Mouse (Mus musculus) liver, embryonic 11.5 days (tissue): Measurements from ENCODE around the gene Cadm1. TPM values are rescaled to one million over a fixed set of nuclear protein-coding genes. Genes with fewer than 3 reads are reported as not detected.

Experiments
- ATAC-seq: fragments of 200-750 bp; cut with Nextera tagmentation; replicated peaks from 2 replicates; pipeline ENCODE4 v1.8.0; 2017; ENCODE audit warnings: moderate number of reproducible peaks, mild to moderate bottlenecking, moderate TSS enrichment, moderate library complexity; ENCODE audit not compliant: low FRiP score
- DNase-seq: peaks from one replicate; pipeline ENCODE4 v3.0.0-alpha.2; 2017; ENCODE audit warnings: low spot score
- H3K27ac ChIP-seq: fragments of 300-500 bp; sonication (generic); 2 replicates; pipeline ENCODE4 v1.5.1; 2014; ENCODE audit warnings: mild to moderate bottlenecking, low read depth, low read length, control low read depth
- H3K27me3 ChIP-seq: fragments of 300-500 bp; sonication (generic); replicated peaks from 2 replicates; pipeline ENCODE4 v1.6.1; 2014; ENCODE audit warnings: low read length, mixed read lengths; ENCODE audit not compliant: control insufficient read depth, insufficient read depth
- H3K36me3 ChIP-seq: fragments of 300-500 bp; sonication (generic); 2 replicates; pipeline ENCODE4 v1.6.1; 2014; ENCODE audit warnings: mild to moderate bottlenecking, low read length, moderate library complexity, mixed read lengths; ENCODE audit not compliant: control insufficient read depth, insufficient read depth
- H3K4me1 ChIP-seq: fragments of 300-500 bp; sonication (generic); replicated peaks from 2 replicates; pipeline ENCODE4 v1.6.1; 2014; ENCODE audit warnings: low read length, mixed read lengths; ENCODE audit not compliant: control insufficient read depth, insufficient read depth
- H3K4me2 ChIP-seq: fragments of 300-500 bp; sonication (generic); 2 replicates; pipeline ENCODE4 v1.6.1; 2014; ENCODE audit warnings: mild to moderate bottlenecking, control low read depth, moderate library complexity
- H3K4me3 ChIP-seq: fragments of 300-500 bp; sonication (generic); 2 replicates; pipeline ENCODE4 v1.5.1; 2014; ENCODE audit warnings: low read depth, low read length, control low read depth
- H3K9ac ChIP-seq: fragments of 300-500 bp; sonication (generic); 2 replicates; pipeline ENCODE4 v1.6.1; 2014; ENCODE audit warnings: low read depth, low read length, control low read depth
- H3K9me3 ChIP-seq: fragments of 300-500 bp; sonication (generic); 2 replicates; pipeline ENCODE4 v1.6.1; 2016; ENCODE audit warnings: low read length, inconsistent platforms, mixed read lengths; ENCODE audit not compliant: control insufficient read depth
- WGBS: fragments of 180-500 bp; shearing (Covaris S2); extraction: QIAGEN DNeasy Blood & Tissue Kit; methylation state at CpG from one replicate; pipeline ENCODE4 v1.1.7; 2014; 5-methylcytosine and 5-hydroxymethylcytosine counted together
- polyA plus RNA-seq: library from polyadenylated mRNA; unstranded; fragments of >200 nt; fragmentation: Nextera tagmentation; extraction: Ambion mirVana; gene quantifications from 2 replicates; pipeline ENCODE4 v1.2.1, GENCODE M21; 2014

The Cadm1 gene
- polyA plus RNA-seq, 1 experiment from 2014 or later, result 27.6 TPM

DNA sequence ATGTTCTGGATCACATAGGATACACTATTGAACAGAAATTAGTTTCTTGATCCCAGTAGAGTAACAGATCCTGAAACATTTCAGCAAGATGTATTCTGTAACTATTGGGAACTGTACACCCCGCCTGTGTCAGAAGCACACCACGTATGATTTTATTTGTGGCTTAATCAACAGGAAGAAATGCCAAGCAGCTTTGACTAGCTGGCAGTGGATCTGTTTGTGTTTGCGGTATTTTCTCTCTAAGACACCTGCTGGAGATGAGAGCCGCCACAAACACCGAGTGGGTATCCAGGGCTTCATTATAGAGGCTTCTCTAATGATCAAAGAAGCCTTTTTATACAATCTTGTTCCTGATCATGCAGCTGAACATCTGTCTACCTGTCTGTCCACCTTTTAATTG lies 204.9 kb downstream of the Cadm1 start:
- 92% methylated on average over 5 of the region's 5 CpGs for WGBS
- no peak overlapping the region for H3K4me3 ChIP-seq
- ATAC-seq, result no peak

DNA sequence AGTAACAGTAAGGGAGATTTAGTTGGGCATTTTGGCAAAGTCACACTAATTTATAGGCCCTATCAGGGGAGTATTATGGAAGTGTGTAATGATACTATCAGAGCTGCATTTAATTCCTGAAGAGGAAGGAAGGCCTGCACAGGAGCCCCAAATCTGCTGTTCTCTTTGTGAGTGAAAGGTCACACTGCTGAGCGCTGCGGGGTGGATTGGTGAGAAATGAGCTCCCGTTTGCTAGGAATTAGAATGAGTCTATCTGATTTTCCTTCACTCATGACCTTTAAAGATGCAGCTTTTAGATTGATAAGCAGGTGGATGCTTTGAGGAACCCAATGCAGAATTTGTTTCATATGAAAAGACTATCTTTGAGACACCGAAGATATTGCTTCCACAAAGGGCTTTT lies 208.8 kb downstream of the Cadm1 start:
- H3K27me3 ChIP-seq, result no peaks in the 10 kb centered on the region
- WGBS, result 52% methylated on average over 4 of the region's 4 CpGs
- no peak overlapping the region for H3K4me2 ChIP-seq
- no peak overlapping the region for H3K27ac ChIP-seq
- no peaks in the 10 kb centered on the region for H3K9me3 ChIP-seq
- ATAC-seq (no peak), DNase-seq (no peak)
- H3K4me1 ChIP-seq, result no peaks in the 10 kb centered on the region; the same call in 1 of the 2 replicates
- H3K36me3 ChIP-seq, result no peaks in the 10 kb centered on the region
- H3K4me3 ChIP-seq, result no peak overlapping the region
- no peak overlapping the region for H3K9ac ChIP-seq

More for the DNA sequence above, 204.9 kb downstream of the Cadm1 start:
- Histone ChIP-seq H3K4me1 (no peaks in the 10 kb centered on the region; the same call in 1 of the 2 replicates), H3K4me2 (no peak overlapping the region), H3K27me3 (no peaks in the 10 kb centered on the region), H3K9ac (no peak overlapping the region), H3K36me3 (no peaks in the 10 kb centered on the region), H3K27ac (no peak overlapping the region), H3K9me3 (no peaks in the 10 kb centered on the region)
- no peak for DNase-seq

DNA sequence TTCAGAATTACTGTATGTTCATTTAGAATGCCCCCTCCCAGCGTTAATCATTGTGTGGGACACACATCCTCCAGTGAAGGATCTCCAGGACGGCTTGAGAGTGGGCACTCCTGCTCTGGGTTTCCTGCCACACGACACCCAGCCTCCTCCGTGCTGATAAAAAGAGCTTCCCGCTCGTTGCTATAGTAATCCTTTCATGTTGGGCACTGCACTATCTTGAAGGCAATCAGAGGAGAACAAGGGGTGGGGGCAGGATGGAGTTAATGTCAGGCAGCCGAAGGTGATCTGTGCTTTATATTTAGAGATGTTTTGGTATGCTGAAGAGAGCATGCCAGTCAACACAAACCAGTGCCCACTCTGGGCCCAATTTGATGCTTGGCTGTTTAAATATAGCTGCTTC lies 209.3 kb downstream of the Cadm1 start:
- H3K27ac ChIP-seq, result no peak overlapping the region
- ATAC-seq (no peak), DNase-seq (no peak)
- no peak overlapping the region for H3K4me2 ChIP-seq
- H3K4me3 ChIP-seq, result no peak overlapping the region
- H3K9ac ChIP-seq, result no peak overlapping the region
- H3K4me1 ChIP-seq, result no peaks in the 10 kb centered on the region; the same call in 1 of the 2 replicates
- 9% methylated on average over 7 of the region's 7 CpGs for WGBS
- H3K9me3 ChIP-seq, result no peaks in the 10 kb centered on the region
- no peaks in the 10 kb centered on the region for H3K36me3 ChIP-seq
- no peaks in the 10 kb centered on the region for H3K27me3 ChIP-seq

DNA sequence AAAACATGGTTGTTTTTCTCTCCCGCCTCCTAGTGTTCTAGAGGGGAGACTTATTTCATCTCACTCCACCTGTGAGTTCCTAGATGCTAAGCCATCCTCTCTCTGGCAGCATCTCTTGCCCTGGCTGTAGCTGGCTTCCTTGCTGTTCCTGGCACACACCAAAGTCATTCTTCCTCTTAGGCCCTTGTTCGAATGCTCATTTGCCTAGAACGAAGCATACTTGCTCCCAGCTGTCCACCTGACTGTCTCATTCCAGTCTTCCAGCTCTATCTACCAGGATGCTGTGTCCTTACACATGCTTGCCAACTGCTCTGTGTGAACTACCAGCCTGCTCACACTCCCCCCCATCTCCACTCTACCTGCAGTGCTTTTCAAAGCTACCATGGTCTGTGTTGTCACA lies 211.8 kb downstream of the Cadm1 start:
- Histone ChIP-seq H3K27me3 (no peaks in the 10 kb centered on the region), H3K4me1 (no peaks in the 10 kb centered on the region; the same call in 1 of the 2 replicates), H3K36me3 (no peaks in the 10 kb centered on the region), H3K4me2 (no peak overlapping the region), H3K27ac (no peak overlapping the region), H3K9me3 (no peaks in the 10 kb centered on the region), H3K4me3 (no peak overlapping the region), H3K9ac (no peak overlapping the region)
- WGBS, result 85% methylated on average over 3 of the region's 3 CpGs
- no peak for ATAC-seq
- no peak for DNase-seq

DNA sequence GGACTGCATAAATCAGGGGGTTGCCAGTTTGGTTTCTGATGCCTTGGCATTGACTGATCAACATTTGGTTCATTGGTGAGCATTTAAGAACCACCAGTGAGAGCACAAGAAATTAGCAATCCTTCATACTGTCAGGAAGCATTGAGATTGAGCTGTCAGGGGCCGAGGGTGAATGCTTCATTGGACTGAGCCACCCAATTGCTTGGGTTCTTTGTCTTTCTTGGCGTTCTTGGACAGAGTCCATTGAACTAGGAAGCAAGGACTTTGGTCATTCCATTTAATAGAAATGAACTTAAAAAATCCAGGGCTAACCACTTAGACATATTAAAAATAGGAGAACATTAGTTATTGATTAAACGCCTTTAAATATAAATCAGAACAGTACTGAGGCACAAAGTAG lies 214.9 kb downstream of the Cadm1 start:
- no peak for ATAC-seq
- Histone ChIP-seq H3K4me3 (no peak overlapping the region), H3K4me2 (no peak overlapping the region), H3K9ac (no peak overlapping the region), H3K27me3 (no peaks in the 10 kb centered on the region), H3K4me1 (no peaks in the 10 kb centered on the region), H3K9me3 (no peaks in the 10 kb centered on the region), H3K36me3 (no peaks in the 10 kb centered on the region), H3K27ac (no peak overlapping the region)
- 82% methylated on average over 3 of the region's 3 CpGs for WGBS
- DNase-seq, result no peak

DNA sequence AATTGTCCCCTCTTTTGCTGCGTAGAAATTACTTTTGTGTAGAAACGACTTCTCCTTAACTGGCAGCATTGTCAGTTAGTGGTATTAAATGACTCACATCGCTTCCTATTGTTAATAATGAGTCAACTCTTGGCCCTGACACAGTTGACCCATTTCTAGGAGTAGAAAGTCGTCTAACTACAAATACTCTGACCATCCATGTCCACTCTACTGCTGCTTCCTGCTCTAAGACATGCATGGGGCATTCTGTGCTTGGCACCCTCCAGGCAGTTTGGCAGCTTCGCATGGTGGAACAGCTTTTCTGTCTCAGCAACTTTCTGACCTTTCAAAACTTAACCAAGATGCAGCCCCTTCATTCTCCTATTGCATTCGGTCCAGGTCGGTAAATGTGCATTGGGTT lies 215.7 kb downstream of the Cadm1 start:
- Histone ChIP-seq H3K27me3 (no peaks in the 10 kb centered on the region), H3K27ac (no peak overlapping the region), H3K4me1 (no peaks in the 10 kb centered on the region), H3K9me3 (no peaks in the 10 kb centered on the region), H3K36me3 (no peaks in the 10 kb centered on the region), H3K9ac (no peak overlapping the region), H3K4me3 (no peak overlapping the region), H3K4me2 (no peak overlapping the region)
- no peak for ATAC-seq
- DNase-seq, result no peak
- WGBS, result 84% methylated on average over 7 of the region's 7 CpGs

DNA sequence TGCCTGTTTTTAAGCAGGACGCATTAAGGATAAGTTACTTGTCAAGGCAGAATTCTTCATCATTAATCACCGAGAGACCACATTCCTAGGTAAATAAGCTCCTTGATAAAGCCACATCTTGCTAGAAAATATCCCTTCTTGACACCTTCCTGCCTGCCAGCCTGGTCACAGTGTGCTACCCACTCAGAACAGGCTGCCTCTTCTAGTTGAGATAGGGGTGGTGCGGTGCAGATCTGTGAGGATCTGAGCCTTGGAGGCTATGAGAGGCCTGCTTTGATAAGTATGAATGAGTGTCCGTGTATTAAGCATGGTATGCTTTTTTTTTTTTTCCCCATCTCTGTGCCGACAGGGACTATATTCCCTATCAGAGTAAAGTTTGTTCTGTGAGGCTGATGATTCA lies 219.2 kb downstream of the Cadm1 start:
- 69% methylated on average over 5 of the region's 5 CpGs for WGBS
- no peak overlapping the region for H3K9ac ChIP-seq

DNA sequence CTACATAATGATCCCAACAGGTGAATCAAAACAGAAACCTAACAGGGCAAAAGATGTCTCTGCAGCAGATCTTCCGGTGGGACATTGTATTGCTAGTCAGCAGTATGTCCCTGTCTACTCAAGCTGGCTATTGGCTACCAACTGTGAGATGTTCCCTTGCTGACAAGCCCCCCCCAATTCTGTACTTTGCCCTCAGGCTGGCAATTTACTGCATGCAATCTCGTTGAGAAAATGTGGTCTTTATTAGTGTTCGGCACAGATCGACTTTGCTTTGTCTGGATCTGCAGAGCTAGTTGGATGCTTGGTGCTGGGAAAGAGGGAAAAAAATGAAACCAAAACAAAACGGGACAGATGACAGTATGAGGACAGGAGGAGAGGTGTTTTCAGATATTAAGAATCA lies 222.5 kb downstream of the Cadm1 start:
- no peaks in the 10 kb centered on the region for H3K4me1 ChIP-seq
- ATAC-seq (no peak), DNase-seq (no peak)
- H3K4me3 ChIP-seq, result no peak overlapping the region
- WGBS, result 60% methylated on average over 5 of the region's 5 CpGs
- H3K4me2 ChIP-seq, result no peak overlapping the region
- H3K36me3 ChIP-seq, result no peaks in the 10 kb centered on the region
- no peak overlapping the region for H3K27ac ChIP-seq
- no peaks in the 10 kb centered on the region for H3K27me3 ChIP-seq
- no peak overlapping the region for H3K9ac ChIP-seq
- H3K9me3 ChIP-seq, result no peaks in the 10 kb centered on the region

More for the DNA sequence above, 219.2 kb downstream of the Cadm1 start:
- H3K27me3 ChIP-seq, result no peaks in the 10 kb centered on the region
- no peak for ATAC-seq
- H3K4me3 ChIP-seq, result no peak overlapping the region
- H3K9me3 ChIP-seq, result no peaks in the 10 kb centered on the region
- H3K36me3 ChIP-seq, result no peaks in the 10 kb centered on the region
- DNase-seq, result no peak
- no peak overlapping the region for H3K27ac ChIP-seq
- no peak overlapping the region for H3K4me2 ChIP-seq
- H3K4me1 ChIP-seq, result no peaks in the 10 kb centered on the region

DNA sequence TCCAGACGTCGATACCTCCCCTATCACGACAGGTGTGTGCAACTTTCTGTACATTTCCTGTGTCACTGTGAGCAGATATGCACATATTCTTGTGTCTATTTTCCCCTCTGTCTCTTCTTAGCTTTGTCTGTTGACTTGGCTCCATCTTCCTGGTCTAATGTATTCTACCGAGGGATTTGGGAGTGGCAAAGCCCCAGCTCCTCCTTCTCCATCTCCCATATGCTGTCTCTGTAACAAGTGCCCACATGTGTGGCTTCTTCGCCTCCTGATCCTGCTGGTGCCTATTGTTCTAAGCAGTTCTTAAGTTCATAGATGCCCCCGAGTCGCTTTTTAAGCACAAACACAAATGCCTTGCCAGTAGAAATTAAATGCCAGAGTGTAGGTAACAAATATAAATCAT lies 223.2 kb downstream of the Cadm1 start:
- no peak for ATAC-seq
- Histone ChIP-seq H3K27me3 (no peaks in the 10 kb centered on the region), H3K9ac (no peak overlapping the region), H3K4me2 (no peak overlapping the region), H3K4me1 (no peaks in the 10 kb centered on the region), H3K9me3 (no peaks in the 10 kb centered on the region), H3K36me3 (no peaks in the 10 kb centered on the region), H3K4me3 (no peak overlapping the region), H3K27ac (no peak overlapping the region)
- no peak for DNase-seq
- WGBS, result 75% methylated on average over 7 of the region's 7 CpGs
